Mouse (Mus musculus): ENCODE data around the gene Tmem39a.
A peak's percentile ranks its signal among the peaks of the same experiment; 100 is the strongest.

Tmem39a gene

DNA sequence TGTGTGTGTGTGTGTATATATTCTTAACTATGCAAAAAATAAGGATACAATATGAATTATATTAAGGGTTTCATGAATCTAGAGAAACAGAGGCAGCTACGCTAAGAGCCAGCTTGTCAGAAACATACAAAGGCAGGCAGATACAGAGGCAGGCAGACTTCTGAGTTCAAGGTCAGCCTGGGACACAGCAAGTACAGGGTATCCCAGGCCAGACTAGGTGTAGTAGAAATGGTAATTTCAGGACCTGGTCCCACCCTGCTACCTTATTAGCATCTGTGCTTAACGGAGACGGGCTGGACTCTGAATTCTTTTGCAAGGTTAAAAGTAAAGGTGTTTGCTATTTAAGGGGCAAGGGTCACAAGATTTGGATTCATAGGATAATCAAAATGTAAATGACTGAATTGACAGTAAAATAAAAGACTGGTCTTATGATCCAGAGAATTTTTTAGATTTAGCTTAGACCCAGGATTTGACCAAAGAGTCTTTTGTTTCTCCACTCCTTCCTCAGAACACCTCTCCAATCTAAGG, at the start of gene Tmem39a:
Gene Tmem39a, plus strand, starts transcription at position 478 of the 528 bp plus-strand sequence.
- no peak for DNase-seq (ENCODE audit: low read depth, low spot score)

DNA sequence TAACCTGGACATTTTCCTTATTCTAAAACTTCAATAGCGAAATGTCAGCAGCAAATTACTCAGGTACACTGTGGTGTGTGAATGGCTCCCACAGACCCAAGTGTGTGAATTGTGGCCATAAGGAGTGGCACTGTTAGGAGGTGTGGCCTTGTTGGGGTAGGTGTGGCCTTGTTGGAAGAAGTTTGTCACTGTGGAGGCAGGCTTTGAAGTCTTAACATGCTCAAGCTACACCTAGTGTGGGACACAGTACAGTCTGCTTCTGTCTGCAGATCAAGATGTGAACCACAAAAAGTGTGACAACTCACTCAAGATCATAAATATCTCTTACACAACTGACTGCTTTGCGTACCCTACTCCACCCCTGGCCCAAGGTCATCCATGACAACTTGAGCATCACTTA, 47.7 kb upstream of the Tmem39a start:
- no peak for DNase-seq (ENCODE audit: low read depth, low spot score)

DNA sequence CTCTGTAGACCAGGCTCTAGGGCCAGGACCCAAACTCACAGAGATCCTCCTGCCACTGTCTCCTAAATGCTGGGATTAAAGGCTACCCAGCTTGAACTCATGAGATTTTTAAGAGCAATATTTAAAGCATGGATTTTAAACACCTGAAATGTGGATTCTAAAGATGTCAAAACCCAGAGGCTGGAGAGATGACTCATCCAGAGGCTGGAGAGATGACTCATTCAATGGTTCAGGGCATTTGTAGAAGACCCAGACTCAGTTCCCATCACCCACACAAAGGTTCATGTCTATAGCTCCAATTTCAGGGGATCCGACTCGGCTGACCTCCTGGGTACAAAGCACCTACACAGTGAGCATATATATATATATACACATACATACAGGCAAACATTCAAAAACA, 39.4 kb upstream of the Tmem39a start:
- DNase-seq (ENCODE audit: low read depth, low spot score): no peak

DNA sequence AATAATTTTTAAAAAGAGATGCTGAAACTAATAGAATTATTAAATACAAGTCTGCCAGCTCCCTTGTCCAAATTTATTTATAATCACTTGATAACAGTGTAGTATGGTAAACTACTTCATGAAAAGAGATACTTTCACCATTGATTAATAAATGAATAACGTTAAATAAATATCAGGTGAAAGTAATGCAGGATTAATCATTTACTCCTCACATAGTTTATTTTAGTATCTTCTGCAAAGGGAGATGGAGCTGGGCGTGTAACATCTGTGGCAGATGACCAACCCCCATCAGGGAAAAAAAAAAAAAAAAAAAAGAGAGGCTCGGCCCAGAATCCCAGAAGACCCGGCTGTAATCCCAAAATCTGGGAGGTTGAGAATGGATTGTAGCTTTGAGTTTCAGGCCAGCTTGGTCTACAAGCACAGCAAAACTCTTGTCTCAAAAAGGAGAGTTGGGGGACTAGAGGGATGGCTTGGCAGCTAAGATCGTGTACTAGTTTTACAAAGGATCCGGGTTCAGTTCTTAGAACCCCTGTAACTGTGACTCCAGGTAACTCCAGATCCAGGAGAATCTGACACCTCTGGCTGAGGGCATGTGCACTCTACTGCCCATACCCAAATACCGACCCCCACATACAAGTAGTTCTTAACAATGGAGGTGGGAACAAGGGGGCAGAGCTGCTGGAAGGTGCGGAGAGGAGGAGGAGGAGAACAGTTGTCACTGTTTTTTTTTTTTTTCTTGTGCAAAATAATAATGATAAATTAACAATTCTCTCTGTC, 37.1 kb upstream of the Tmem39a start:
- DNase-seq (ENCODE audit: low read depth, low spot score): peak; percentile 29

DNA sequence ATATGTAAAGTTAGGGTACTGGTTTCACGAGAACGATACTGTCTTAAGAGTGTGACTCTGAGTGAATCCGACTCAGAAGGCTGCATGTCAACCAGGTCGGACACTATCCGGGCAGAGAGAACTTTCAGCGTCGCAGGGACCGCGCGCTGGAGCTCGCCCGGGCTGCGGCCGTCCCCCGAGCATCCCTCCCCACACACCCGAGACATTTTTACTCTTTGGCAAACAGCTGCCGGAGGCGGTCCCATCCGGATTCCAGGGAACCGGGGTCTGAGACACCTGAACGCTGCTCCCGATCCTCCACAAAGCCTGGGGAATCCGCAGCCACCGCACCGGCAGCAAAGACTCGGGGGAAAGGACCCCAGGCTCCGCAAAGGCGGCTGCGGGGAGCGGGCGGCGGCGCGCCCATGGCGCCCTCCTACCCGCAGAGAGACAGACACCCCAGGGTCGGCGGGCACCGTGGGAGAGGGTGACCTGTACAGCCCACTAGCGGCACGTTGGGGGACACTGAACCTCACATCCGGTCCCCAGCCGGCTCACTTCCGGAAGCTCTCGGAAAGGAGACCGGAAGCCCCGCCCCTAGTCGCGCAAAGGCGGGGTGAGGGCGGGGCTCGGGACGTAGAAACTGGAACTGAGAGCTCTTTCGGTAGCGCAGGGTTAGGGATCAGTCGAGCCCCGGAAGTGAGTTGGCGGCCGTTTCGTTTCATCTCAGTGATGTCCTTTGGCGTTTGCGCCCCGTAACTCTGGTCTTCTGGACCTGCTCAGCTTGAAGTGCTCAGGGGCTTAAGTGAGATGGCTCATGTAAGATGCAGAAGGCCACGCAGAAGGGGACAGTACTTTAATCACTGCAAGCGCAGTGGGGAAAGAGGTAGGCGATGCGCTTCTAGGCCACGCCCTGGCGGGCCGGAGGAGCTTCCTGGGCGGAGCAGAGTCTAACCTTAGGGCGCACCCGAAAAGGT, 36.1 kb upstream of the Tmem39a start, which contains the start of gene Timmdc1:
Gene Timmdc1, minus strand, starts transcription at position 535 of the 956 bp plus-strand sequence.
- peak; percentile 98 for DNase-seq (ENCODE audit: low read depth, low spot score)

DNA sequence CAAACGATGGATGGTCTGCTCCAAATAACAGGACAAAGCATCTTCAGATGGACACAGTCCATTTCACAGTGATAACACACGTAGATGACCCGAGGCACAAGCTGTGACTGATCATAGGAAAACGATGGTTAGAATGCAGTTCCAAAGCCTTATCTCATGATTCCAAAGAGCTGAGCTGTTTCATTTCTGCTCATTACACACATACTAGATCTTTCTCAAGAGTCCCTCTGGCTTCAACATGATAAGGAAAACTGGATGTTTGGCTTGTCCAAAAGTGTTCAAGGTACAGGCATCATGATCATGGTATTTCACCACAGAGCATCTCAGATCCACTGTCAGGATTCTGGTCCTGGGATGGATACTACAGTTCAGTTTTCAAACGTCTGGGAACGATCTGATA, 32.2 kb upstream of the Tmem39a start:
- DNase-seq (ENCODE audit: low read depth, low spot score): no peak

DNA sequence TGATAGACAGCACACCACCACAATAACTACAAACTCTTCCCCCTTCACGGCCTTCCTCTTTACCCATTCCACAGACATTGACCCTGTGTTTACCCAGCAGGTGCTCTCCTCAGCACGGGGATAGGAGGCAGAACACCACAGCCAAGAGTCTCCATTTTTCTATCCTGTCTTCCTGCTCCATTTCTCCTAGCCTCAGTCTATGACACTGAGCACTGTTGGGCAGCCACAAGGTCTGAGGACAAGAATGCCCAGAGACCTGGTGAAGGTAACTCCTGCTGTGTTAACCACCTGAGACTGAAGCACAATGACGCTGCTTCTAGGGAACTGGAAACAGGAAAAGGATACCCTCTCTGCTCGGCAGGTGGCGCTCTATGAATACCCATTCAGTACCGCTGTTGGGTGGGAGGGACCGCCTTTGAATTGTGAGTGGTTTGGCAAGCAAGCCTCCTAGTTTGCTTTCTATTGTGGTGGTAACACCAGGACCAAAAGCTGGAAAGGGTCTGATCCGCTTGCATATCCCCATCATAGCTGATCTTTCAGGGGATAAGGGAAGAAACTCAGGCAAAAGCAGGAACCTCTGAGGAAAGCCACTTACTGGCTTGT, 21.9 kb upstream of the Tmem39a start:
- DNase-seq (ENCODE audit: low read depth, low spot score): peak; percentile 71

DNA sequence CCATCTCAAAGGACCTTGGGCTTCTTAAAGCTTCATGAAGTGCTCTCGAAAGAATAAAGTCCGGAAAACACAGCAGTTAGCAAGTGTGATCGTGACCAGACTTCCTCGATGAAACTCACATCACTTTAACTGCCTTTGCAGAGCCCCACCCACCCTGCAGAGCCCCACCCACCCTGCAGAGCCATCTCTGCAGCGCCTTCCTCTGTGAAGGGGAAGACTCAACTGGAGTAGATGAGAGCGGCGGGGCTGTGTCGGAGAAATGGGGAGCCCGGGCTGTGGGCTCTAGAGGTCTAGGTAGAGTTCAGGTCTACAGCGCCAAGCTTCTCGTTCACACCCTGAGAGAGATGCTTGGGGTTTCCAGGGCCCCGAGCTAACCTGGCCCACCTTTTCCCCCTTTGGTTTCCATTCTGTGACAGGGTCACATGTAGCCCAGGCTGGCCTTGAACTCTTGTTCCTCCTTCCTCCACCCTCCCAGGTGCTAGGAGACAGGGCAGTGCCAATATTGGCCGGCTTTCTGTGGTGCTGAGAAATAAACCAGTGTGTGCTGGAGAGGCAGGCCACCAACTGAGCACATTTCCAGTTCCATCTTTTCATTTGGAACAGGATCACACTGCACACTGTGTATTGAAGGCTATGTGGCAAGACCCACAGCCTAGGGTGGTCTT, 19.6 kb upstream of the Tmem39a start:
- DNase-seq (ENCODE audit: low read depth, low spot score): no peak

DNA sequence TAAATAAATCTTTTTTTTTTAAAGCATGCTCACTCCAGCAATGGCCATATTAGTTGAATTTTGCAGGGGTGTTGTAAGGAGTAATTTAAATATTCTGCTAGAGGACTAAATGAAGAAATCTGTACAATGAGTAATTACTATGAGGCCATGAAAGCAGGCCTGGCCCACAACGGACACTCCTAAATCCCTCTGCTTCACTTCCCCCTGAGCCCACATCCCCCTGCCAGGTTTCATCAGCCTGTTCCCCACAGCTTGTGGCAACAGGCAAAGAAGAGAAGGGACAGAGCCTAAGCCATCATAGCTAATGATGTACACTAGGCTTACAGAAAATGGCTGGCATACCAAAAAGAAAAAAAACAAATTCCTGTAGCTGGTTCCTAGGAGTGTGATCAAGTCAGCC, 10.5 kb upstream of the Tmem39a start:
- no peak for DNase-seq (ENCODE audit: low read depth, low spot score)

DNA sequence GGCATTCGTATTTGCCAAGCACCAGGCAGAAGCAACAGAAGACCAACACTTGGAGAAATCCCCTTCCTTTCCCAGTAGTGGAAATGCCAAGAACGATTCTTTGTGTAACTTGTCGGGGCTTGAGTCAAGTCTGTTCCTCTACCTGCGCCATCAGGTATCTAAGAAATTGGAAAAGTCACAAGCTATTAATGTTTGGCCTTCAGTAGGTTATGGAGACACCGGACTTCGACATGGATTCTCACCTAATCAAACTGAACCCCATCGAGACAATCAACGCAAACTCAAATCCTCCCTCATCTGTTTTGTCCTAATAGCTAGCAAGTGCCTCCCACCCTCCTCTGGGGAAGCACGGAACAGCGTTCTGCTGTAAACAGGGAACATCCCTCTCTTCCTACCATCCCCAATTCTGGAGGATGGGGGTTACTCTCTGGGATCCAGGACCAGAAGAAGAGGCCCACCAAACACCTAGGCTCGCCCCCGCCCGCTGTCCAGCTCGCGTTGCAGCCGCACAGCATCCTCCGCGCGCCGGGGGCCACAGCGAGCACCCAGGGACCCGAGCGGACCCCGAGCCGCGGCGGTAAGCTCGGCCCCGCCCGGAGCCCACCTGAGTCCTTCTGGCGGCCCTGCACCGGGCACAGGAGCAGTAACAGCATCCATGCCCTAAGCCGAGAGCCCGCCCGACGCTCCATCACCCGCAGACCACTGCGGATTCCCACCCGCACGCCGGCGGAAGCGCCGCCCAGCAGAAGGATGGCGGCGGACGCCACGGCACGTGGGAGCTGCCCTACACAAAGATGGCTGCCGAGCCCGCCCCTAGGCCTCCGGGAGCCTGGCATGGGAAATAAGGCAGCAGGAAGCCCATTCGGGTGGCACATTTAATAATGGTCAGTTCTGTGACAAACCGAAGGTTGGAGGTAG, 8.8 kb upstream of the Tmem39a start, which contains the start of gene Poglut1:
Gene Poglut1, minus strand, starts transcription at position 780 of the 918 bp plus-strand sequence.
- peak; percentile 89 for DNase-seq (ENCODE audit: low read depth, low spot score)

DNA sequence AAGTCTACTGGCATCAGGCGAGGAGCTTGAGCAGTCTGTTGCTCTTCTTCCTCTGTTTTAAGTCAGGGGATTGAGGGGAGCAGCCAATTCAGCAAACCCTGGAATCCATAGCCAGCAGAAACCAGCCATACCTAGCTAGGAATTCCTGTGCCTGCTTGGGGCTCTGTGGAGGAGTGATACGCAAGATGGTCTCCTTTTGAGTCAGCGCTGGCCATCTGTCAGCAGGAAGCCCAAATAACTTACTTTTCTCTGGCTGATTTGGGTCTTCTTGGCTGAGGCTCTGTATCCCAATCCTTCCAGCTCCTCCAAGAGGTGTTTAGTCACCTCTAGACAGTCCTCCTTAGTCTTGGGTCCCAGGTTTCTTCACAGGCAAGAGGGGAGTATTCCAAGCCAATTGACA, 2.5 kb upstream of the Tmem39a start:
- no peak for DNase-seq (ENCODE audit: low read depth, low spot score)

DNA sequence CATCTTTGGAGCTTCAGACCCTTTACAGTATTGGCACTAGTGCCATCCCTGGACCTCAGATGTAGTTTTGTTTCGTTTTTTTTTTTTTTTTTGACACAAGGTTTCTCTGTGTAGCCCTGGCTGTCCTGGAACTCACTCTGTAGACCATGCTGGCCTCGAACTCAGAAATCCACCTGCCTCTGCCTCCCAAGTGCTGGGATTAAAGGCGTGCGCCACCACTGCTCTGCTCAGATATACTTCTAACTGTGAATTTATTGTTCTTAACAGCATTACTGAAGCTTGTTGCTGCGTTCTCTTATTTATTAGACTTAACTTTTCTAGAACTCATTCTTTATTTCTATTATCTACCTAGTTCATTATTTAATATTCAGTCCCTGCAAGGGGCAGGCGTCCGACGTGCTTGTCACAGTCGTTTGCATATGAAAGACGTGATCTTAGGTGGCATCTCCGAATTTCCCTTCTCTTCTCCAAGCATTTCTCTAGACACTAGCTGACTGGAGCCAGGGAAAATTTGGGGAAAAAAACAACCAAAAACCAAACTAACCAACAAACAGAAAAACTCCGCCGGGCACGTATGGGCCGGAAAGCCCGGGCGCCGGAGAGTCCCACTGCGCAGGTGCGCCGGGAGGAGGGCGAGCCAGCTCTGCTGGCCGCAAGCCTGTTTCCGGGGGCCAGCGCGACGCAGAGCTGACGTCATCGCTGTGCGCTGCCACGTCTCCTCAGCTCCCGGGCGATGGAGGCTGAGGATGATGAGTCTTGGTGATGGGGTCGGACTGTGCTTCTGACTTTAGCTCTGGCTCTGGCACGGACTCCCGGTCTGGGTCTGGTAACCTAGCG, 3.9 kb downstream of the Tmem39a start:
- DNase-seq (ENCODE audit: low read depth, low spot score): peak; percentile 95

DNA sequence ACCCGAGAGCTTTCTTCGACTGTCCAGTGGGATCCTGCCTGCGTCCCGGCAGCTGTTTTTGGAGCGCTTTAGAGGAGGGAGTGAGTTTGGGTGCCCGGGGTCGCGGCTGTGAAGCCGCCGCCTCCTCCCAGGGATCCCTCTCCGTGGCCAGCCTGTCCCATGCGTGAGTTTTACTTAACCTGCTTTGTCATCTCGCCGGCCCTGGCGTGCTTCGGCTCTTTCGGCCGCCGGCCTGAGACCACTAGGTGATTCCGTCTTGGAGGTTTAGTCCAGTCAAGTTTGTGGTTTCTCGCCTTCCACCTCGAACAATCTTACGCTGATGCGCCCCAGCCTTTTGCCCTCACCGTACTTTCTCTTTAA, 4.5 kb downstream of the Tmem39a start:
- no peak for DNase-seq (ENCODE audit: low read depth, low spot score)

DNA sequence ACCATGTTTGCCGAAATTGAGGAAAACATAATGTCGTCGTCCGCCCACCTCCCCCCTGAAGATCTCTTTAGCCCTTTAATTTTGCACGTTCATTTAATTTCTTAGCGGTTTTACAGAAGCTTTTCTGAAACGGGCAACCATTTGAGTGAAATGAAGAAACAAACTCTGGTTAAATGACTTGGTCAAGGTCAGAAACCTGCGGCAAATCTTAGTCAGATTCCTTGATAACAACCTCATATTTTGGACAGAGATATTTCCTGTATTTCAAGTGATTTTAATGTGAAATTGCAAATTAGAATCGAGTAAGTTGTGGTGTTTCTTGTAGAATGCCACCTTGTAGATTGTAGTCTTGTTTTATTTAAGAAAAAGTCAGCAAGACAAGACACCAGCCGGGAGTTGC, 5.0 kb downstream of the Tmem39a start:
- DNase-seq (ENCODE audit: low read depth, low spot score): no peak

DNA sequence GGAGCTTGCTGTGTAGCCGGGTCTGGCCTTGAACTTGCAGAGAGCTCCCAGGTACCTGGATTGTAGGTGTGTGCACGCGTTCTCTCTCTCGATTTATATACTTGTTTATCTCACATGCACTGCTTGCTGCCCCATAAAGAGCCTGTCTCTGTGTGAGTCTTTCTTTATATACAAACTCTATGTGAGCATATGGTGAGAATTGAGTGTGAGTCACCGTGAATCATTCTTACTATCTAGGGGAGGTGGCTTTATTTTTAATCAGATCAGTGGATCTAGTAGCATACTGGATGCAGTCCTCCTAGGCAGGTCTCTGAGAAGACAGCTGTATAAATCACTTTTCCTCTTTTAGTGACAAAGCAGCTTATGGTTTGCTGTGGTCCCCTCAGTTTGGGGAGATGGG, 9.7 kb downstream of the Tmem39a start:
- DNase-seq (ENCODE audit: low read depth, low spot score): no peak

DNA sequence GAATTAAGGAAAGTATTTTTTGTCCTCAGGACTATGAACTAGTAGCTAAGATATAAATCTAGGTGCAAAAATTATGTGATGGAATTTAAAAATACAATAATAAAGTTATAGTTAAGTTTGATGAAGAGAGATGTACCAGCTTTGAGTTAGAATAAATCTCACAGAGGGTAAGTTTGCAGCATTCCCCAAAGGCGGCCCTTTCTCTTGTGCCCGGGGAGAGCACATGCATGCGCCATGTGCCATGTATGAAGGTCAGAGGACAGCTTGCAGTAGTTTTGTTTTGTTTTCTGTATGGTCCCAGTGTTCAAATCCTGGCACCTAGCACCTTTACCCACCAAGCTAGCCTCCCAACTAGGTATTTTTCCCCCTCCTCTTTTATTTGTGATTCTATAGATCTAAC, 13.0 kb downstream of the Tmem39a start:
- no peak for DNase-seq (ENCODE audit: low read depth, low spot score)

DNA sequence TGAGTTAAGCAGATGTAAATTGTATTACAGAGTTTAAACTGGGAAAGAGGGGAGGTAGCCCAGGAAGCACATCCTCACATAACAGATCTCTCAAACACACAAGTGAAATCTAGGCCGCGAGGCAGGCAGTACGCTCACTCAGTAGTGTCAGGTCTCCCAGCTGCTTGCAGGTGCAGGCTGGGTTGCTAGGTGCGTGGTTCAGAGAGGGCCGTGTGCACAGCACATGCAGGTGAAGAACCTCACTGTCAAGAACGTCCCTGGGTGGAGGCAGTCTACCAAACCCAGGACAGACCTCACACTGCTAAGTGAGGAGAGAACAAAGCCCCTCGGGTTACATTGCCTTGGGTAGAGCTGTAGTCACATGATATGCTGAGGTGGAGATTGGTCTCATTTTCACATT, 26.3 kb downstream of the Tmem39a start:
- no peak for DNase-seq (ENCODE audit: low read depth, low spot score)

DNA sequence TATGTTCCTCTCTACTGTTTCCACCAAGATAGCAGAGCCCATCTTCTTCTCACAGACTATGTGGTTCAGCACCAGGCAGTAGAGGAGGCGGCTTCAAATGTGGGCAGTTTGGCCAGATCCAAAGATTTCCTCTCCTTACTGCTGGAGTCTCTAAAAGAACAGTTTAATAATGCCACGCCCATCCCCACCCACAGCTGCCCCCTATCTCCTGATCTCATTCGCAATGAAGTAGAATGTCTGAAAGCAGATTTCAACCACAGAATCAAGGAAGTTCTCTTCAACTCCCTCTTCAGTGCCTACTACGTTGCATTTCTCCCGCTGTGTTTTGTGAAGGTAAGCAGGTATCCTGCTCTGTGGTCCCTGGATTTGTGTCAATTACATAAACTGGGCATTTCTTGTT, 26.7 kb downstream of the Tmem39a start:
- DNase-seq (ENCODE audit: low read depth, low spot score): no peak

DNA sequence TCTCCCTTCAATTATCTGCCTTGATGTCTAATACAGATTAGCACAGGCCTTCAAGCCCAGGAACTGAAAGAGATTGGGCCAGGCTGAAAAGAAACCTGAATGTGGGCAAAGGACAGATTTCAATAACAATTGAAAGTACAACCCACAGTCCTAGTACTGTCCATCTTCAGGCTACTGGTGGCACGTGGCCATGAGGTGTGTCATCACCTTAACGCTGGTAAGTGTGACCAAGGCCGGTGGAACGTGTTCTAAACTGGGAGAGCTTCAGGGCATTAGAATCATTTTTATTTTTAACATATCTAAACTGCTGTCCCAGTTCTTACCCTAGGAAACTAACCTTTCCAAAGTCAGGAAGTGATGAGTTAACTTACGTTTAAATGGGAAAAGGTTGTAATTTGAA, 28.7 kb downstream of the Tmem39a start:
- DNase-seq (ENCODE audit: low read depth, low spot score): no peak

All from A20 (cell line).